Mouse (Mus musculus) embryonic facial prominence, embryonic 11.5 days (tissue): ENCODE measurements at regions not wholly inside any gene's neighbourhood (a gene's known extent, or its start where the extent isn't known, plus 50 kb on each side); places are given as distances from the start of the nearest gene placed in this dataset.

Experiments used
- ATAC-seq: fragments of 200-750 bp; cut with Nextera tagmentation; replicated peaks from 2 replicates; pipeline ENCODE4 v1.8.0; 2017; ENCODE audit warnings: low read depth; ENCODE audit not compliant: insufficient number of reproducible peaks, low FRiP score, low TSS enrichment
- DNase-seq: peaks from one replicate; pipeline ENCODE4 v3.0.0-alpha.2; 2015; ENCODE audit warnings: low spot score
- H3K27ac ChIP-seq: fragments of 300-500 bp; sonication (generic); replicated peaks from 2 replicates; pipeline ENCODE4 v1.5.1; 2014; ENCODE audit warnings: mild to moderate bottlenecking, low read depth, low read length, control low read depth
- H3K27me3 ChIP-seq: fragments of 300-500 bp; sonication (generic); 2 replicates; pipeline ENCODE4 v1.6.1; 2014; ENCODE audit warnings: mild to moderate bottlenecking, low read length, moderate library complexity, mixed read lengths; ENCODE audit not compliant: control insufficient read depth, insufficient read depth
- H3K36me3 ChIP-seq: fragments of 300-500 bp; sonication (generic); replicated peaks from 2 replicates; pipeline ENCODE4 v1.6.1; 2014; ENCODE audit warnings: low read depth, mild to moderate bottlenecking, low read length, moderate library complexity, mixed read lengths; ENCODE audit not compliant: control insufficient read depth, insufficient read depth
- H3K4me1 ChIP-seq: fragments of 300-500 bp; sonication (generic); 2 replicates; pipeline ENCODE4 v1.6.1; 2014; ENCODE audit warnings: low read length, mixed read lengths; ENCODE audit not compliant: control insufficient read depth, insufficient read depth
- H3K4me2 ChIP-seq: fragments of 300-500 bp; sonication (generic); 2 replicates; pipeline ENCODE4 v1.6.1; 2014; ENCODE audit warnings: low read depth, mild to moderate bottlenecking, control low read depth, low read length, moderate library complexity
- H3K4me3 ChIP-seq: fragments of 300-500 bp; sonication (generic); 2 replicates; pipeline ENCODE4 v1.5.1; 2014; ENCODE audit warnings: low read depth, low read length, control low read depth
- H3K9ac ChIP-seq: fragments of 300-500 bp; sonication (generic); replicated peaks from 2 replicates; pipeline ENCODE4 v1.6.1; 2014; ENCODE audit warnings: mild to moderate bottlenecking, control low read depth, low read length
- H3K9me3 ChIP-seq: fragments of 300-500 bp; sonication (generic); replicated peaks from 2 replicates; pipeline ENCODE4 v1.6.1; 2016; ENCODE audit warnings: mild to moderate bottlenecking, low read length, inconsistent platforms, mixed read lengths; ENCODE audit not compliant: control insufficient read depth
- WGBS: fragments of 180-500 bp; shearing (Covaris S2); extraction: QIAGEN DNeasy Blood & Tissue Kit; methylation state at CpG from one replicate; pipeline ENCODE4 v1.1.7; 2014; 5-methylcytosine and 5-hydroxymethylcytosine counted together

- Histone ChIP-seq H3K4me3 (no peak overlapping the region), H3K9ac (no peak overlapping the region), H3K4me1 (no peaks in the 10 kb centered on the region), H3K9me3 (no peaks in the 10 kb centered on the region), H3K36me3 (no peaks in the 10 kb centered on the region), H3K27me3 (no peaks in the 10 kb centered on the region), H3K4me2 (no peak overlapping the region), H3K27ac (no peak overlapping the region)
- ATAC-seq (no peak), DNase-seq (no peak)
- 92% methylated on average over 8 of the region's 8 CpGs for WGBS
Observed at GRCm38 (mm10) chr10:119037781-119038180, 167.8 kb upstream of the Dyrk2 start.

DNA sequence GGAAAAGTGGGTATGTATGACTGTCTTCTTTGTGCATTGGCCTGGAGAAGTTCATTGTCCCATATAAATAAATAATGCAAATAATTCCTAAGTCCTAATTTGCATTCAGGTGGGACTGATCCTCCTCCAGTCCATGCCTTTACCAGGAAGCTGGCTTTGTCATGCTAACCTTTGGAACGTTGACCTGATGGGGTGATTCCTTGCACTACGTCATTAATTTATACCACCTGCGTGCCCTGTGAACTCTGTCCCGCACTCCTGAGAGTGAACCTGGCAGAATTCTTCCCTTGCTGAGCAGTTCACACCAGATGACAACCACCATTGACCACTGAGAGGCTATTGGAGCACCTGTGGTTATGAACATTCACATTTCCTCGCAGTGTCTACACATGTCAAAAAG, 165.9 kb upstream of the Dyrk2 start:
- Histone ChIP-seq H3K4me1 (no peaks in the 10 kb centered on the region), H3K4me3 (no peak overlapping the region), H3K27me3 (no peaks in the 10 kb centered on the region), H3K9ac (no peak overlapping the region), H3K9me3 (no peaks in the 10 kb centered on the region), H3K4me2 (no peak overlapping the region), H3K27ac (no peak overlapping the region), H3K36me3 (no peaks in the 10 kb centered on the region)
- no peak for ATAC-seq
- 81% methylated on average over 5 of the region's 5 CpGs for WGBS
- no peak for DNase-seq

- Histone ChIP-seq H3K4me3 (no peak overlapping the region), H3K4me1 (no peaks in the 10 kb centered on the region), H3K27me3 (no peaks in the 10 kb centered on the region), H3K36me3 (no peaks in the 10 kb centered on the region), H3K9ac (no peak overlapping the region), H3K9me3 (no peaks in the 10 kb centered on the region), H3K4me2 (no peak overlapping the region), H3K27ac (no peak overlapping the region)
- no peak for ATAC-seq
- no peak for DNase-seq
- WGBS, result 86% methylated on average over 4 of the region's 4 CpGs
Observed at GRCm38 (mm10) chr10:119034396-119034795, 164.4 kb upstream of the Dyrk2 start.

- 86% methylated on average over 16 of the region's 16 CpGs for WGBS
- H3K9ac ChIP-seq, result no peak overlapping the region
Observed at GRCm38 (mm10) chr10:119031282-119032275, 161.6 kb upstream of the Dyrk2 start.

GRCm38 (mm10) chr10:119028480-119029137, 158.6 kb upstream of the Dyrk2 start:
- H3K4me2 ChIP-seq, result no peak overlapping the region
- WGBS, result 72% methylated on average over 3 of the region's 3 CpGs
- no peaks in the 10 kb centered on the region for H3K27me3 ChIP-seq
- H3K9me3 ChIP-seq, result no peaks in the 10 kb centered on the region
- no peaks in the 10 kb centered on the region for H3K4me1 ChIP-seq
- no peak overlapping the region for H3K27ac ChIP-seq
- ATAC-seq (no peak), DNase-seq (no peak)
- H3K36me3 ChIP-seq, result no peaks in the 10 kb centered on the region
- no peak overlapping the region for H3K4me3 ChIP-seq
- H3K9ac ChIP-seq, result no peak overlapping the region

More at GRCm38 (mm10) chr10:119031282-119032275, 161.6 kb upstream of the Dyrk2 start:
- Histone ChIP-seq H3K4me1 (no peaks in the 10 kb centered on the region), H3K36me3 (no peaks in the 10 kb centered on the region), H3K4me2 (no peak overlapping the region), H3K27me3 (no peaks in the 10 kb centered on the region), H3K27ac (no peak overlapping the region), H3K4me3 (no peak overlapping the region), H3K9me3 (no peaks in the 10 kb centered on the region)
- no peak for DNase-seq
- no peak for ATAC-seq

- ATAC-seq (no peak), DNase-seq (no peak)
- Histone ChIP-seq H3K4me2 (no peak overlapping the region), H3K4me3 (no peak overlapping the region), H3K27ac (no peak overlapping the region), H3K9me3 (no peaks in the 10 kb centered on the region), H3K36me3 (no peaks in the 10 kb centered on the region), H3K4me1 (no peaks in the 10 kb centered on the region), H3K9ac (no peak overlapping the region), H3K27me3 (no peaks in the 10 kb centered on the region)
- 55% methylated on average over 6 of the region's 6 CpGs for WGBS
Observed at GRCm38 (mm10) chr10:119027241-119027901, 157.4 kb upstream of the Dyrk2 start.

- H3K27ac ChIP-seq, result no peak overlapping the region
- no peaks in the 10 kb centered on the region for H3K36me3 ChIP-seq
- no peak for DNase-seq
- H3K4me2 ChIP-seq, result no peak overlapping the region
- H3K9me3 ChIP-seq, result no peaks in the 10 kb centered on the region
- no peak for ATAC-seq
- WGBS, result 77% methylated on average over 4 of the region's 4 CpGs
- H3K9ac ChIP-seq, result no peak overlapping the region
- no peak overlapping the region for H3K4me3 ChIP-seq
- no peaks in the 10 kb centered on the region for H3K27me3 ChIP-seq
- H3K4me1 ChIP-seq, result no peaks in the 10 kb centered on the region
Observed at GRCm38 (mm10) chr10:119026291-119026690, 156.3 kb upstream of the Dyrk2 start.
